Mouse (Mus musculus): Measurements from ENCODE around the gene Apoc4. TPM values are rescaled to one million over a fixed set of nuclear protein-coding genes. Genes with fewer than 3 reads are reported as not detected.

The Apoc4 gene
- polyA plus RNA-seq, 1 experiment from 2014 or later, result 0.34 TPM

- peak overlapping the region; percentile 91 for H3K27ac ChIP-seq (ENCODE audit: low read length)
- peak overlapping the region; percentile 65 for H3K9ac ChIP-seq (ENCODE audit: low read length)
- ATAC-seq (ENCODE audit: low read depth), result peak; percentile 94
- peak overlapping the region; percentile 80 for H3K4me3 ChIP-seq (ENCODE audit: low read length)
- 1% methylated on average over 57 of the region's 57 CpGs for WGBS
- H3K27me3 ChIP-seq (ENCODE audit: control insufficient read depth, insufficient read depth, low read depth, low read length), result no peaks in the 10 kb centered on the region
- H3K4me2 ChIP-seq (ENCODE audit: low read depth, low read length), result peak overlapping the region; percentile 97
- H3K4me1 ChIP-seq (replicated peaks; ENCODE audit: control insufficient read depth, insufficient read depth, low read length), result no peaks in the 10 kb centered on the region
- H3K9me3 ChIP-seq (ENCODE audit: control insufficient read depth, low read length), result no peaks in the 10 kb centered on the region
- H3K36me3 ChIP-seq (ENCODE audit: control insufficient read depth, insufficient read depth, low read length), result peaks cover 5% of the 10 kb centered on the region; the same call in 1 of the 2 replicates
Observed at GRCm38 (mm10) chr7:19628536-19629360, 52.5 kb downstream of the Apoc4 start.

- 14% methylated on average over 17 of the region's 17 CpGs for WGBS
Observed at GRCm38 (mm10) chr7:19628192-19628535, 53.1 kb downstream of the Apoc4 start.

More at GRCm38 (mm10) chr7:19628192-19628535, 53.1 kb downstream of the Apoc4 start:
- ATAC-seq (ENCODE audit: low read depth), result no peak
- Histone ChIP-seq H3K27ac (ENCODE audit: low read length) (peak overlapping the region; percentile 91), H3K9me3 (ENCODE audit: control insufficient read depth, low read length) (no peaks in the 10 kb centered on the region), H3K36me3 (ENCODE audit: control insufficient read depth, insufficient read depth, low read length) (no peaks in the 10 kb centered on the region), H3K4me3 (ENCODE audit: low read length) (peak overlapping the region; percentile 80), H3K9ac (ENCODE audit: low read length) (peak overlapping the region; percentile 41; the same call in 1 of the 2 replicates), H3K4me2 (ENCODE audit: low read depth, low read length) (peak overlapping the region; percentile 97), H3K4me1 (replicated peaks; ENCODE audit: control insufficient read depth, insufficient read depth, low read length) (no peaks in the 10 kb centered on the region), H3K27me3 (ENCODE audit: control insufficient read depth, insufficient read depth, low read depth, low read length) (no peaks in the 10 kb centered on the region)

Other genes starting within 250 kb of the Apoc4 start
- gene Mark4, start 222.7 kb downstream of the Apoc4 start, polyA plus RNA-seq (2015; fragmentation: Nextera tagmentation; extraction: Ambion mirVana), result 5.2 TPM in 2 replicates
- gene Exoc3l2, start 218.1 kb downstream of the Apoc4 start, polyA plus RNA-seq (2015; fragmentation: Nextera tagmentation; extraction: Ambion mirVana), result 0.72 and 1.1 TPM in 2 replicates
- gene Bloc1s3, start 173.1 kb downstream of the Apoc4 start, polyA plus RNA-seq (2015; fragmentation: Nextera tagmentation; extraction: Ambion mirVana), result 1.4 TPM in 2 replicates
- gene Trappc6a, start 173.1 kb downstream of the Apoc4 start, polyA plus RNA-seq (2015; fragmentation: Nextera tagmentation; extraction: Ambion mirVana), result 104 and 111 TPM in 2 replicates
- gene Nkpd1, start 163.6 kb downstream of the Apoc4 start, polyA plus RNA-seq (2015; fragmentation: Nextera tagmentation; extraction: Ambion mirVana), result 0.16 TPM in 1 of 2 replicates, not detected in the other
- gene Ppp1r37, start 118.4 kb downstream of the Apoc4 start, polyA plus RNA-seq (2015; fragmentation: Nextera tagmentation; extraction: Ambion mirVana), result 18.3 and 21.4 TPM in 2 replicates
- 0.40 and 0.57 TPM in 2 replicates for gene Zfp296, start 104.2 kb downstream of the Apoc4 start, polyA plus RNA-seq (2015; fragmentation: Nextera tagmentation; extraction: Ambion mirVana)
- gene Gemin7, start 103.9 kb downstream of the Apoc4 start, polyA plus RNA-seq (2015; fragmentation: Nextera tagmentation; extraction: Ambion mirVana), result 156 and 170 TPM in 2 replicates
- 41.4 and 43.5 TPM in 2 replicates for gene Clasrp, start 77.0 kb downstream of the Apoc4 start, polyA plus RNA-seq (2015; fragmentation: Nextera tagmentation; extraction: Ambion mirVana)
- gene Relb, start 52.0 kb downstream of the Apoc4 start, polyA plus RNA-seq (2015; fragmentation: Nextera tagmentation; extraction: Ambion mirVana), result 8.9 and 9.7 TPM in 2 replicates
- 70.3 and 73.5 TPM in 2 replicates for gene Clptm1, start 16.4 kb downstream of the Apoc4 start, polyA plus RNA-seq (2015; fragmentation: Nextera tagmentation; extraction: Ambion mirVana)
- gene Apoc2, start 3.5 kb downstream of the Apoc4 start, polyA plus RNA-seq (2015; fragmentation: Nextera tagmentation; extraction: Ambion mirVana), result 3.3 and 20.9 TPM in 2 replicates
- gene Gm44805, start 56 bp downstream of the Apoc4 start, polyA plus RNA-seq (2015; fragmentation: Nextera tagmentation; extraction: Ambion mirVana), result not detected in 2 replicates
- gene Apoc1, start 11.2 kb upstream of the Apoc4 start, polyA plus RNA-seq (2015; fragmentation: Nextera tagmentation; extraction: Ambion mirVana), result 28.4 and 34.9 TPM in 2 replicates
- gene Apoe, start 17.7 kb upstream of the Apoc4 start, polyA plus RNA-seq (2015; fragmentation: Nextera tagmentation; extraction: Ambion mirVana), result 470 and 554 TPM in 2 replicates
- 82.0 and 87.4 TPM in 2 replicates for gene Tomm40, start 34.0 kb upstream of the Apoc4 start, polyA plus RNA-seq (2015; fragmentation: Nextera tagmentation; extraction: Ambion mirVana)
- gene Nectin2, start 69.0 kb upstream of the Apoc4 start, polyA plus RNA-seq (2015; fragmentation: Nextera tagmentation; extraction: Ambion mirVana), result 128 and 131 TPM in 2 replicates
- gene Bcam, start 89.5 kb upstream of the Apoc4 start, polyA plus RNA-seq (2015; fragmentation: Nextera tagmentation; extraction: Ambion mirVana), result 347 and 379 TPM in 2 replicates
- gene Cblc, start 115.3 kb upstream of the Apoc4 start, polyA plus RNA-seq (2015; fragmentation: Nextera tagmentation; extraction: Ambion mirVana), result 17.8 and 18.8 TPM in 2 replicates
- 5.4 and 5.7 TPM in 2 replicates for gene Bcl3, start 141.3 kb upstream of the Apoc4 start, polyA plus RNA-seq (2015; fragmentation: Nextera tagmentation; extraction: Ambion mirVana)
- gene Gm19345, start 170.5 kb upstream of the Apoc4 start, polyA plus RNA-seq (2015; fragmentation: Nextera tagmentation; extraction: Ambion mirVana), result 0.15 TPM in 1 of 2 replicates, not detected in the other
- not detected in 2 replicates for gene Ceacam16, start 179.8 kb upstream of the Apoc4 start, polyA plus RNA-seq (2015; fragmentation: Nextera tagmentation; extraction: Ambion mirVana)
- 0.06 TPM in 1 of 2 replicates, not detected in the other for gene Ceacam19, start 206.5 kb upstream of the Apoc4 start, polyA plus RNA-seq (2015; fragmentation: Nextera tagmentation; extraction: Ambion mirVana)
- gene Pvr, start 239.7 kb upstream of the Apoc4 start, polyA plus RNA-seq (2015; fragmentation: Nextera tagmentation; extraction: Ambion mirVana), result 23.9 and 26.1 TPM in 2 replicates